Mouse (Mus musculus) neural tube, embryonic 13.5 days (tissue): ENCODE measurements around the gene Mamdc2. TPM values are rescaled to one million over a fixed set of nuclear protein-coding genes. Genes with fewer than 3 reads are reported as not detected.

Source experiments
- ATAC-seq: fragments of 200-750 bp; cut with Nextera tagmentation; 2 replicates; pipeline ENCODE4 v1.8.0; 2017; ENCODE audit warnings: low read depth, mild to moderate bottlenecking, moderate TSS enrichment, moderate library complexity
- H3K27ac ChIP-seq: fragments of 300-500 bp; sonication (generic); replicated peaks from 2 replicates; pipeline ENCODE4 v1.5.1; 2015; ENCODE audit warnings: moderate library complexity, mild to moderate bottlenecking, inconsistent platforms
- H3K27me3 ChIP-seq: fragments of 300-500 bp; sonication (generic); 2 replicates; pipeline ENCODE4 v1.6.1; 2015; ENCODE audit warnings: mild to moderate bottlenecking, inconsistent platforms
- H3K36me3 ChIP-seq: fragments of 300-500 bp; sonication (generic); 2 replicates; pipeline ENCODE4 v1.6.1; 2015; ENCODE audit warnings: mild to moderate bottlenecking, inconsistent platforms
- H3K4me1 ChIP-seq: fragments of 300-500 bp; sonication (generic); replicated peaks from 2 replicates; pipeline ENCODE4 v1.6.1; 2015; ENCODE audit warnings: inconsistent platforms
- H3K4me2 ChIP-seq: fragments of 300-500 bp; sonication (generic); 2 replicates; pipeline ENCODE4 v1.6.1; 2015; ENCODE audit warnings: inconsistent platforms, mild to moderate bottlenecking, moderate library complexity
- H3K4me3 ChIP-seq: fragments of 300-500 bp; sonication (generic); 2 replicates; pipeline ENCODE4 v1.5.1; 2015; ENCODE audit warnings: mild to moderate bottlenecking, inconsistent platforms
- H3K9ac ChIP-seq: fragments of 300-500 bp; sonication (generic); 2 replicates; pipeline ENCODE4 v1.6.1; 2015; ENCODE audit warnings: moderate library complexity, mild to moderate bottlenecking, inconsistent platforms
- H3K9me3 ChIP-seq: fragments of 300-500 bp; sonication (generic); 2 replicates; pipeline ENCODE4 v1.6.1; 2016; ENCODE audit warnings: inconsistent platforms
- WGBS: fragments of 180-500 bp; shearing (Covaris S2); methylation state at CpG from one replicate; pipeline ENCODE4 v1.1.7; 2015; 5-methylcytosine and 5-hydroxymethylcytosine counted together
- polyA plus RNA-seq: library from polyadenylated mRNA; unstranded; fragments of >200 nt; fragmentation: Nextera tagmentation; extraction: Ambion mirVana; gene quantifications from 2 replicates; pipeline ENCODE4 v1.2.1, GENCODE M21; 2015

Mamdc2 gene
- polyA plus RNA-seq, 1 experiment from 2014 or later = 1.2 TPM

- 33% methylated on average over 2 of the region's 2 CpGs for WGBS
- Histone ChIP-seq H3K9me3 (no peaks in the 10 kb centered on the region), H3K4me1 (0 out of 2 replicates have a peak, but pooled peaks cover 6% of the 10 kb centered on the region), H3K9ac (no peak overlapping the region), H3K27me3 (no peaks in the 10 kb centered on the region), H3K36me3 (no peaks in the 10 kb centered on the region), H3K4me3 (no peak overlapping the region), H3K27ac (no peak overlapping the region), H3K4me2 (no peak overlapping the region)
- ATAC-seq = no peak
These were observed 98.3 kb downstream of the Mamdc2 start for GRCm38 (mm10) chr19:23349930-23350329.

GRCm38 (mm10) chr19:23342782-23343181, 105.5 kb downstream of the Mamdc2 start:
- H3K4me1 ChIP-seq = no peaks in the 10 kb centered on the region
- no peak for ATAC-seq
- H3K9ac ChIP-seq = no peak overlapping the region
- 89% methylated on average over 3 of the region's 3 CpGs for WGBS
- no peak overlapping the region for H3K4me3 ChIP-seq
- no peaks in the 10 kb centered on the region for H3K36me3 ChIP-seq
- no peak overlapping the region for H3K27ac ChIP-seq
- no peaks in the 10 kb centered on the region for H3K27me3 ChIP-seq
- no peak overlapping the region for H3K4me2 ChIP-seq
- no peaks in the 10 kb centered on the region for H3K9me3 ChIP-seq

GRCm38 (mm10) chr19:23332883-23333282, 115.4 kb downstream of the Mamdc2 start:
- H3K4me3 ChIP-seq = no peak overlapping the region
- H3K4me1 ChIP-seq = no peaks in the 10 kb centered on the region; the same call in 1 of the 2 replicates
- no peaks in the 10 kb centered on the region for H3K36me3 ChIP-seq
- no peaks in the 10 kb centered on the region for H3K27me3 ChIP-seq
- no peaks in the 10 kb centered on the region for H3K9me3 ChIP-seq
- H3K9ac ChIP-seq = no peak overlapping the region
- no peak overlapping the region for H3K27ac ChIP-seq
- WGBS = 95% methylated on average over 1 of the region's 1 CpGs
- H3K4me2 ChIP-seq = no peak overlapping the region
- no peak for ATAC-seq

- Histone ChIP-seq H3K36me3 (no peaks in the 10 kb centered on the region), H3K4me2 (no peak overlapping the region), H3K4me3 (no peak overlapping the region), H3K9ac (no peak overlapping the region), H3K27me3 (no peaks in the 10 kb centered on the region), H3K27ac (no peak overlapping the region), H3K4me1 (no peaks in the 10 kb centered on the region; the same call in 1 of the 2 replicates), H3K9me3 (no peaks in the 10 kb centered on the region)
- WGBS = 39% methylated on average over 6 of the region's 6 CpGs
- ATAC-seq = no peak
These were observed 117.4 kb downstream of the Mamdc2 start for GRCm38 (mm10) chr19:23330842-23331241.

GRCm38 (mm10) chr19:23329346-23329745, 118.9 kb downstream of the Mamdc2 start:
- no peak for ATAC-seq
- no peak overlapping the region for H3K9ac ChIP-seq
- no peaks in the 10 kb centered on the region for H3K9me3 ChIP-seq
- H3K36me3 ChIP-seq = no peaks in the 10 kb centered on the region
- no peak overlapping the region for H3K27ac ChIP-seq
- no peak overlapping the region for H3K4me3 ChIP-seq
- no peaks in the 10 kb centered on the region; the same call in 1 of the 2 replicates for H3K4me1 ChIP-seq
- H3K27me3 ChIP-seq = no peaks in the 10 kb centered on the region
- H3K4me2 ChIP-seq = no peak overlapping the region
- WGBS = 93% methylated on average over 2 of the region's 2 CpGs

- H3K9me3 ChIP-seq = no peaks in the 10 kb centered on the region
- H3K4me3 ChIP-seq = no peak overlapping the region
- H3K27ac ChIP-seq = no peak overlapping the region
- no peaks in the 10 kb centered on the region for H3K27me3 ChIP-seq
- ATAC-seq = no peak
- H3K4me2 ChIP-seq = no peak overlapping the region
- no peaks in the 10 kb centered on the region for H3K36me3 ChIP-seq
- H3K9ac ChIP-seq = no peak overlapping the region
- 97% methylated on average over 3 of the region's 3 CpGs for WGBS
- H3K4me1 ChIP-seq = no peaks in the 10 kb centered on the region; the same call in 1 of the 2 replicates
These were observed 121.1 kb downstream of the Mamdc2 start for GRCm38 (mm10) chr19:23327056-23327640.

- ATAC-seq = no peak
- Histone ChIP-seq H3K27me3 (no peaks in the 10 kb centered on the region), H3K36me3 (no peaks in the 10 kb centered on the region), H3K27ac (no peak overlapping the region), H3K4me1 (no peaks in the 10 kb centered on the region), H3K4me3 (no peak overlapping the region), H3K9ac (no peak overlapping the region), H3K9me3 (no peaks in the 10 kb centered on the region), H3K4me2 (no peak overlapping the region)
- 88% methylated on average over 3 of the region's 3 CpGs for WGBS
These were observed 125.1 kb downstream of the Mamdc2 start for GRCm38 (mm10) chr19:23323107-23323506.

GRCm38 (mm10) chr19:23317989-23318358, 130.3 kb downstream of the Mamdc2 start:
- H3K9ac ChIP-seq = no peak overlapping the region
- peak; percentile 67 for ATAC-seq
- WGBS = 68% methylated on average over 5 of the region's 5 CpGs
- no peaks in the 10 kb centered on the region for H3K9me3 ChIP-seq
- peak overlapping the region; percentile 61 for H3K27ac ChIP-seq
- peaks cover 6% of the 10 kb centered on the region; the same call in 1 of the 2 replicates for H3K4me1 ChIP-seq
- no peak overlapping the region for H3K4me3 ChIP-seq
- no peaks in the 10 kb centered on the region for H3K27me3 ChIP-seq
- no peaks in the 10 kb centered on the region for H3K36me3 ChIP-seq
- H3K4me2 ChIP-seq = no peak overlapping the region

- H3K36me3 ChIP-seq = no peaks in the 10 kb centered on the region
- no peaks in the 10 kb centered on the region for H3K27me3 ChIP-seq
- H3K9ac ChIP-seq = peak overlapping the region; percentile 2; the same call in 1 of the 2 replicates
- peak; percentile 67; the same call in 1 of the 2 replicates for ATAC-seq
- 52% methylated on average over 5 of the region's 5 CpGs for WGBS
- peaks cover 6% of the 10 kb centered on the region; the same call in 1 of the 2 replicates for H3K4me1 ChIP-seq
- H3K27ac ChIP-seq = peak overlapping the region; percentile 61
- H3K9me3 ChIP-seq = no peaks in the 10 kb centered on the region
- no peak overlapping the region for H3K4me2 ChIP-seq
- H3K4me3 ChIP-seq = no peak overlapping the region
These were observed 130.8 kb downstream of the Mamdc2 start for GRCm38 (mm10) chr19:23317295-23317988.

GRCm38 (mm10) chr19:23316851-23317250, 131.4 kb downstream of the Mamdc2 start:
- Histone ChIP-seq H3K4me1 (peaks cover 6% of the 10 kb centered on the region; the same call in 1 of the 2 replicates), H3K36me3 (no peaks in the 10 kb centered on the region), H3K9ac (no peak overlapping the region), H3K4me3 (no peak overlapping the region), H3K27me3 (no peaks in the 10 kb centered on the region), H3K9me3 (no peaks in the 10 kb centered on the region), H3K27ac (no peak overlapping the region), H3K4me2 (no peak overlapping the region)
- ATAC-seq = no peak
- 72% methylated on average over 5 of the region's 5 CpGs for WGBS

- no peak overlapping the region for H3K9ac ChIP-seq
- 96% methylated on average over 2 of the region's 2 CpGs for WGBS
- no peak overlapping the region for H3K27ac ChIP-seq
- ATAC-seq = no peak
- no peak overlapping the region for H3K4me2 ChIP-seq
- H3K9me3 ChIP-seq = no peaks in the 10 kb centered on the region
- no peaks in the 10 kb centered on the region for H3K4me1 ChIP-seq
- no peaks in the 10 kb centered on the region for H3K27me3 ChIP-seq
- H3K36me3 ChIP-seq = no peaks in the 10 kb centered on the region
- H3K4me3 ChIP-seq = no peak overlapping the region
These were observed 138.3 kb downstream of the Mamdc2 start for GRCm38 (mm10) chr19:23309979-23310378.

GRCm38 (mm10) chr19:23306671-23307070, 141.6 kb downstream of the Mamdc2 start:
- H3K9ac ChIP-seq = no peak overlapping the region
- no peaks in the 10 kb centered on the region for H3K27me3 ChIP-seq
- no peak overlapping the region for H3K27ac ChIP-seq
- H3K36me3 ChIP-seq = no peaks in the 10 kb centered on the region
- H3K4me2 ChIP-seq = no peak overlapping the region
- H3K4me1 ChIP-seq = no peaks in the 10 kb centered on the region
- 84% methylated on average over 7 of the region's 7 CpGs for WGBS
- no peak overlapping the region for H3K4me3 ChIP-seq
- no peaks in the 10 kb centered on the region for H3K9me3 ChIP-seq
- ATAC-seq = no peak
